Mouse (Mus musculus): ENCODE measurements at regions not wholly inside any gene's neighbourhood (a gene's known extent, or its start where the extent isn't known, plus 50 kb on each side); places are given as distances from the start of the nearest gene placed in this dataset.

- Histone ChIP-seq H3K4me3 (ENCODE audit: low read depth, low read length) (no peak overlapping the region), H3K4me1 (ENCODE audit: control insufficient read depth, insufficient read depth, low read length) (no peaks in the 10 kb centered on the region), H3K36me3 (ENCODE audit: control insufficient read depth, insufficient read depth, low read length) (no peaks in the 10 kb centered on the region), H3K9me3 (ENCODE audit: control insufficient read depth, low read length) (no peaks in the 10 kb centered on the region), H3K9ac (ENCODE audit: low read length) (no peak overlapping the region), H3K27ac (replicated peaks; ENCODE audit: low read depth, low read length) (no peak overlapping the region), H3K27me3 (ENCODE audit: control insufficient read depth, insufficient read depth, low read length) (no peaks in the 10 kb centered on the region), H3K4me2 (ENCODE audit: low read depth, severe bottlenecking) (no peak overlapping the region)
- DNase-seq (ENCODE audit: low spot score) (no peak), ATAC-seq (ENCODE audit: insufficient number of reproducible peaks, low FRiP score, low TSS enrichment, low read depth) (no peak)
- 87% methylated on average over 2 of the region's 2 CpGs for WGBS
These were observed 90.1 kb downstream of the Tmem200c start for GRCm38 (mm10) chr17:68916531-68916930.

- Histone ChIP-seq H3K27me3 (ENCODE audit: control insufficient read depth, insufficient read depth, low read length) (no peaks in the 10 kb centered on the region), H3K36me3 (ENCODE audit: control insufficient read depth, insufficient read depth, low read length) (no peaks in the 10 kb centered on the region), H3K9me3 (ENCODE audit: control insufficient read depth, low read length) (no peaks in the 10 kb centered on the region), H3K4me3 (ENCODE audit: low read depth, low read length) (no peak overlapping the region), H3K4me2 (ENCODE audit: low read depth, severe bottlenecking) (no peak overlapping the region), H3K4me1 (ENCODE audit: control insufficient read depth, insufficient read depth, low read length) (no peaks in the 10 kb centered on the region), H3K9ac (ENCODE audit: low read length) (no peak overlapping the region), H3K27ac (replicated peaks; ENCODE audit: low read depth, low read length) (no peak overlapping the region)
- WGBS: 87% methylated on average over 5 of the region's 5 CpGs
- no peak for DNase-seq (ENCODE audit: low spot score)
- no peak for ATAC-seq (ENCODE audit: insufficient number of reproducible peaks, low FRiP score, low TSS enrichment, low read depth)
These were observed 91.8 kb downstream of the Tmem200c start for GRCm38 (mm10) chr17:68918228-68918627.

DNA sequence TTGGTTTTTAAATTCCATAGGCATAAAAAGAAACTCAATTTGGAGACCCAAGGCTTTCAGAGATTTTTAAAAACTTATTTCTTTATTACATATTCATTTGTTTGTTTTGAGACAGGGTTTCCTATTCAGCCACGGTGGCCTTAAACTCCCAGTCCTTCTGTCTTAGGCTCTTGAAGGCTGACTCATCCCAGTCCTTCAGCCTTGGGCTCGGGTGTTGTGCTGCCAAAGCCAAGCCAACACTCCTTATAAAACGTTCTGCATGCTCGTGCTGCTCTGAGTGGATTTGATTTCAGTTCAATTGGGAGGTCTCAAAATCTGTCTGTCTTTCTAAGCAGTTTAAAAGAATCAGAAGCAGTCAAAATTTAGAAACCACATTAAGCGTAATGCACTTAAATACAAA is 96.8 kb downstream of the Tmem200c start:
- H3K4me1 ChIP-seq (ENCODE audit: control insufficient read depth, insufficient read depth, low read length): no peaks in the 10 kb centered on the region
- no peak overlapping the region for H3K4me2 ChIP-seq (ENCODE audit: low read depth, severe bottlenecking)
- WGBS: 82% methylated on average over 5 of the region's 5 CpGs
- no peaks in the 10 kb centered on the region for H3K9me3 ChIP-seq (ENCODE audit: control insufficient read depth, low read length)
- no peak for ATAC-seq (ENCODE audit: insufficient number of reproducible peaks, low FRiP score, low TSS enrichment, low read depth)
- no peaks in the 10 kb centered on the region for H3K27me3 ChIP-seq (ENCODE audit: control insufficient read depth, insufficient read depth, low read length)
- H3K4me3 ChIP-seq (ENCODE audit: low read depth, low read length): no peak overlapping the region
- H3K36me3 ChIP-seq (ENCODE audit: control insufficient read depth, insufficient read depth, low read length): no peaks in the 10 kb centered on the region
- H3K9ac ChIP-seq (ENCODE audit: low read length): no peak overlapping the region
- no peak overlapping the region for H3K27ac ChIP-seq (replicated peaks; ENCODE audit: low read depth, low read length)
- DNase-seq (ENCODE audit: low spot score): no peak

DNA sequence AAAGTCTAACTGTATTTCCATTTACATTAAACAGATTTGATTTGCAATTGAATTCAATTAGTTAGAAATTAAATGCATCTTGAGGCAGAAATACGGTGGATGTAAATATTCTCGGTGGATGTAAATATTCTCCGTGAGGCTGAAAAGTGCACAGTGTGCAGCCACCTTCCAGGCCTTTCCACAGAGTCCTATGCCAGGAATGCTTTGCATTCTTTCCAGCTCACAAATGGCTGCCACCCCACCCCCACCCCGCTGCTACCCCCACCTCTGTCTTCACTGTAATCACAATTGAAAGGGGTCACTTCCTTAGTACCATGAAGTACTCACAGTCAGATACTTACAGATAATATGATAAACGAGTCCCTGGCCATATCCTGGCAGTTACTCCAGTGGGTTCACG is 101.0 kb downstream of the Tmem200c start:
- Histone ChIP-seq H3K4me3 (ENCODE audit: low read depth, low read length) (no peak overlapping the region), H3K4me1 (ENCODE audit: control insufficient read depth, insufficient read depth, low read length) (no peaks in the 10 kb centered on the region), H3K9me3 (ENCODE audit: control insufficient read depth, low read length) (no peaks in the 10 kb centered on the region), H3K27me3 (ENCODE audit: control insufficient read depth, insufficient read depth, low read length) (no peaks in the 10 kb centered on the region), H3K36me3 (ENCODE audit: control insufficient read depth, insufficient read depth, low read length) (no peaks in the 10 kb centered on the region), H3K4me2 (ENCODE audit: low read depth, severe bottlenecking) (no peak overlapping the region), H3K9ac (ENCODE audit: low read length) (no peak overlapping the region), H3K27ac (replicated peaks; ENCODE audit: low read depth, low read length) (no peak overlapping the region)
- WGBS: 77% methylated on average over 6 of the region's 6 CpGs
- ATAC-seq (ENCODE audit: insufficient number of reproducible peaks, low FRiP score, low TSS enrichment, low read depth) (no peak), DNase-seq (ENCODE audit: low spot score) (no peak)

GRCm38 (mm10) chr17:68928691-68929090 is 102.3 kb downstream of the Tmem200c start:
- H3K9me3 ChIP-seq (ENCODE audit: control insufficient read depth, low read length): no peaks in the 10 kb centered on the region
- H3K4me2 ChIP-seq (ENCODE audit: low read depth, severe bottlenecking): no peak overlapping the region
- no peak overlapping the region for H3K4me3 ChIP-seq (ENCODE audit: low read depth, low read length)
- no peaks in the 10 kb centered on the region for H3K27me3 ChIP-seq (ENCODE audit: control insufficient read depth, insufficient read depth, low read length)
- no peak for DNase-seq (ENCODE audit: low spot score)
- H3K9ac ChIP-seq (ENCODE audit: low read length): no peak overlapping the region
- no peak overlapping the region for H3K27ac ChIP-seq (replicated peaks; ENCODE audit: low read depth, low read length)
- H3K36me3 ChIP-seq (ENCODE audit: control insufficient read depth, insufficient read depth, low read length): no peaks in the 10 kb centered on the region
- ATAC-seq (ENCODE audit: insufficient number of reproducible peaks, low FRiP score, low TSS enrichment, low read depth): no peak
- 82% methylated on average over 6 of the region's 6 CpGs for WGBS
- no peaks in the 10 kb centered on the region for H3K4me1 ChIP-seq (ENCODE audit: control insufficient read depth, insufficient read depth, low read length)

GRCm38 (mm10) chr17:68933265-68933664 is 106.8 kb downstream of the Tmem200c start:
- no peak overlapping the region for H3K27ac ChIP-seq (replicated peaks; ENCODE audit: low read depth, low read length)
- DNase-seq (ENCODE audit: low spot score): no peak
- H3K9ac ChIP-seq (ENCODE audit: low read length): no peak overlapping the region
- H3K36me3 ChIP-seq (ENCODE audit: control insufficient read depth, insufficient read depth, low read length): no peaks in the 10 kb centered on the region
- no peak for ATAC-seq (ENCODE audit: insufficient number of reproducible peaks, low FRiP score, low TSS enrichment, low read depth)
- no peaks in the 10 kb centered on the region for H3K9me3 ChIP-seq (ENCODE audit: control insufficient read depth, low read length)
- WGBS: 90% methylated on average over 7 of the region's 7 CpGs
- H3K27me3 ChIP-seq (ENCODE audit: control insufficient read depth, insufficient read depth, low read length): no peaks in the 10 kb centered on the region
- no peaks in the 10 kb centered on the region for H3K4me1 ChIP-seq (ENCODE audit: control insufficient read depth, insufficient read depth, low read length)
- no peak overlapping the region for H3K4me3 ChIP-seq (ENCODE audit: low read depth, low read length)
- no peak overlapping the region for H3K4me2 ChIP-seq (ENCODE audit: low read depth, severe bottlenecking)

DNA sequence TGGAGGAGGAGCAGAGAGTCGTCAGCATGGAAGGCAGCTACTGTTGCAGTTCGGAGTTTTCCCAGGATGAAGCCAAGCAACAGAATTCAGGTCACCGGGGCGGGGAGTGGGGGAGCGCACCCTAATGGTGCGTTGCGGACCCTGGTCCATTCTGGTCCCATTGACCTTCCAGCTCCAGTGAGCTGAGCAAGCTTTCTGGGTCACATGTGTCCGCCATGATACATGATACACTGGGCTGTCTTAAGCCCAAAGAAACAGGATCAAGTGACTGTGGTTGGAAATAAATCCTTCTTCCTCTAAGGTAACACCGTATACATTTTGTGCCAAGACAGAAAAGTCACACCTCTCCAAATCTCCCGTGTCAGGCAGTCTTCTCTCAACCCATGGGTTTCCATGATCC is 107.6 kb downstream of the Tmem200c start:
- no peaks in the 10 kb centered on the region for H3K9me3 ChIP-seq (ENCODE audit: control insufficient read depth, low read length)
- no peak overlapping the region for H3K4me2 ChIP-seq (ENCODE audit: low read depth, severe bottlenecking)
- DNase-seq (ENCODE audit: low spot score) (no peak), ATAC-seq (ENCODE audit: insufficient number of reproducible peaks, low FRiP score, low TSS enrichment, low read depth) (no peak)
- 79% methylated on average over 10 of the region's 10 CpGs for WGBS
- H3K27ac ChIP-seq (replicated peaks; ENCODE audit: low read depth, low read length): no peak overlapping the region
- H3K27me3 ChIP-seq (ENCODE audit: control insufficient read depth, insufficient read depth, low read length): no peaks in the 10 kb centered on the region
- no peaks in the 10 kb centered on the region for H3K4me1 ChIP-seq (ENCODE audit: control insufficient read depth, insufficient read depth, low read length)
- no peak overlapping the region for H3K4me3 ChIP-seq (ENCODE audit: low read depth, low read length)
- no peak overlapping the region for H3K9ac ChIP-seq (ENCODE audit: low read length)
- no peaks in the 10 kb centered on the region for H3K36me3 ChIP-seq (ENCODE audit: control insufficient read depth, insufficient read depth, low read length)

GRCm38 (mm10) chr17:68936016-68936415 is 109.6 kb downstream of the Tmem200c start:
- Histone ChIP-seq H3K27me3 (ENCODE audit: control insufficient read depth, insufficient read depth, low read length) (no peaks in the 10 kb centered on the region), H3K9me3 (ENCODE audit: control insufficient read depth, low read length) (no peaks in the 10 kb centered on the region), H3K36me3 (ENCODE audit: control insufficient read depth, insufficient read depth, low read length) (no peaks in the 10 kb centered on the region), H3K4me2 (ENCODE audit: low read depth, severe bottlenecking) (no peak overlapping the region), H3K27ac (replicated peaks; ENCODE audit: low read depth, low read length) (no peak overlapping the region), H3K4me3 (ENCODE audit: low read depth, low read length) (no peak overlapping the region), H3K4me1 (ENCODE audit: control insufficient read depth, insufficient read depth, low read length) (no peaks in the 10 kb centered on the region), H3K9ac (ENCODE audit: low read length) (no peak overlapping the region)
- 87% methylated on average over 4 of the region's 4 CpGs for WGBS
- no peak for ATAC-seq (ENCODE audit: insufficient number of reproducible peaks, low FRiP score, low TSS enrichment, low read depth)
- no peak for DNase-seq (ENCODE audit: low spot score)

GRCm38 (mm10) chr17:68956275-68956674 is 119.2 kb upstream of the Epb41l3 start:
- Histone ChIP-seq H3K27ac (replicated peaks; ENCODE audit: low read depth, low read length) (no peak overlapping the region), H3K27me3 (ENCODE audit: control insufficient read depth, insufficient read depth, low read length) (no peaks in the 10 kb centered on the region), H3K9ac (ENCODE audit: low read length) (no peak overlapping the region), H3K9me3 (ENCODE audit: control insufficient read depth, low read length) (no peaks in the 10 kb centered on the region), H3K4me2 (ENCODE audit: low read depth, severe bottlenecking) (no peak overlapping the region), H3K4me1 (ENCODE audit: control insufficient read depth, insufficient read depth, low read length) (no peaks in the 10 kb centered on the region), H3K36me3 (ENCODE audit: control insufficient read depth, insufficient read depth, low read length) (no peaks in the 10 kb centered on the region), H3K4me3 (ENCODE audit: low read depth, low read length) (no peak overlapping the region)
- ATAC-seq (ENCODE audit: insufficient number of reproducible peaks, low FRiP score, low TSS enrichment, low read depth): no peak
- WGBS: 90% methylated on average over 2 of the region's 2 CpGs
- DNase-seq (ENCODE audit: low spot score): no peak
